Mouse (Mus musculus): Measurements from ENCODE around the gene Bloc1s3. TPM values are rescaled to one million over a fixed set of nuclear protein-coding genes. Genes with fewer than 3 reads are reported as not detected.

Bloc1s3 gene
- polyA plus RNA-seq (2012; rRNA removed), result 13.2 and 15.5 TPM in 2 replicates

GRCm38 (mm10) chr7:19508150-19508923 is at the start of gene Bloc1s3, which contains the start of gene Trappc6a:
TSS of gene Bloc1s3 (minus strand) at chr7:19508367.
TSS of gene Trappc6a (plus strand) at chr7:19508395.
- peak; percentile 93 for DNase-seq
- no peaks in the 10 kb centered on the region for H3K36me3 ChIP-seq (ENCODE audit: control insufficient read depth, insufficient read depth, low read length)
- no peaks in the 10 kb centered on the region for H3K27me3 ChIP-seq (ENCODE audit: control insufficient read depth, insufficient read depth, low read length)
- H3K27ac ChIP-seq (ENCODE audit: control insufficient read depth, insufficient read depth, low read length), result peak within 1 kb of the TSS; percentile 39; the same call in 1 of the 2 replicates
- WGBS, result under 1% methylated on average over 56 of the region's 56 CpGs
- peak within 1 kb of the TSS; percentile 95 for H3K4me3 ChIP-seq (ENCODE audit: control insufficient read depth, insufficient read depth, low read length)
- peaks cover 20% of the 10 kb centered on the region for H3K4me1 ChIP-seq (replicated peaks; ENCODE audit: control insufficient read depth, insufficient read depth, low read length)
- peak; percentile 31; the same call in 1 of the 2 replicates for TF ChIP-seq POLR2A (IDR thresholded peaks at IDR 0.05; ENCODE audit: control insufficient read depth, extremely low read depth, insufficient read depth, low read length, poor library complexity)
- TF ChIP-seq CTCF (IDR thresholded peaks at IDR 0.05; ENCODE audit: borderline replicate concordance, control insufficient read depth, extremely low read depth, insufficient read depth, low read length, poor library complexity), result 0 out of 2 replicates have a peak, but pooled peaks have one; percentile 8

GRCm38 (mm10) chr7:19557086-19557485 is 48.9 kb upstream of the Bloc1s3 start:
- Histone ChIP-seq H3K4me3 (ENCODE audit: control insufficient read depth, insufficient read depth, low read length) (no peak overlapping the region), H3K27ac (ENCODE audit: control insufficient read depth, insufficient read depth, low read length) (no peak overlapping the region), H3K4me1 (replicated peaks; ENCODE audit: control insufficient read depth, insufficient read depth, low read length) (peaks cover 21% of the 10 kb centered on the region), H3K27me3 (ENCODE audit: control insufficient read depth, insufficient read depth, low read length) (no peaks in the 10 kb centered on the region), H3K36me3 (ENCODE audit: control insufficient read depth, insufficient read depth, low read length) (peaks cover 4% of the 10 kb centered on the region; the same call in 1 of the 2 replicates)
- TF ChIP-seq CTCF (IDR thresholded peaks at IDR 0.05; ENCODE audit: borderline replicate concordance, control insufficient read depth, extremely low read depth, insufficient read depth, low read length, poor library complexity), result no peak
- TF ChIP-seq POLR2A (IDR thresholded peaks at IDR 0.05; ENCODE audit: control insufficient read depth, extremely low read depth, insufficient read depth, low read length, poor library complexity), result no peak
- no peak for DNase-seq
- WGBS, result 95% methylated on average over 2 of the region's 2 CpGs

GRCm38 (mm10) chr7:19554168-19554567 is 46.0 kb upstream of the Bloc1s3 start:
- 96% methylated on average over 1 of the region's 1 CpGs for WGBS
- Histone ChIP-seq H3K4me3 (ENCODE audit: control insufficient read depth, insufficient read depth, low read length) (no peak overlapping the region), H3K4me1 (replicated peaks; ENCODE audit: control insufficient read depth, insufficient read depth, low read length) (peaks cover 8% of the 10 kb centered on the region), H3K36me3 (ENCODE audit: control insufficient read depth, insufficient read depth, low read length) (peaks cover 4% of the 10 kb centered on the region; the same call in 1 of the 2 replicates), H3K27me3 (ENCODE audit: control insufficient read depth, insufficient read depth, low read length) (no peaks in the 10 kb centered on the region), H3K27ac (ENCODE audit: control insufficient read depth, insufficient read depth, low read length) (no peak overlapping the region)
- no peak for TF ChIP-seq CTCF (IDR thresholded peaks at IDR 0.05; ENCODE audit: borderline replicate concordance, control insufficient read depth, extremely low read depth, insufficient read depth, low read length, poor library complexity)
- no peak for TF ChIP-seq POLR2A (IDR thresholded peaks at IDR 0.05; ENCODE audit: control insufficient read depth, extremely low read depth, insufficient read depth, low read length, poor library complexity)
- DNase-seq, result no peak

- no peak for DNase-seq
- Histone ChIP-seq H3K4me1 (replicated peaks; ENCODE audit: control insufficient read depth, insufficient read depth, low read length) (peaks cover 15% of the 10 kb centered on the region), H3K4me3 (ENCODE audit: control insufficient read depth, insufficient read depth, low read length) (no peak overlapping the region), H3K27me3 (ENCODE audit: control insufficient read depth, insufficient read depth, low read length) (no peaks in the 10 kb centered on the region), H3K27ac (ENCODE audit: control insufficient read depth, insufficient read depth, low read length) (no peak overlapping the region), H3K36me3 (ENCODE audit: control insufficient read depth, insufficient read depth, low read length) (peaks cover 4% of the 10 kb centered on the region; the same call in 1 of the 2 replicates)
- TF ChIP-seq CTCF (IDR thresholded peaks at IDR 0.05; ENCODE audit: borderline replicate concordance, control insufficient read depth, extremely low read depth, insufficient read depth, low read length, poor library complexity) (no peak), POLR2A (IDR thresholded peaks at IDR 0.05; ENCODE audit: control insufficient read depth, extremely low read depth, insufficient read depth, low read length, poor library complexity) (no peak)
- 36% methylated on average over 2 of the region's 2 CpGs for WGBS
Measured at GRCm38 (mm10) chr7:19552443-19552842, 44.3 kb upstream of the Bloc1s3 start.

- 95% methylated on average over 5 of the region's 5 CpGs for WGBS
- Histone ChIP-seq H3K36me3 (ENCODE audit: control insufficient read depth, insufficient read depth, low read length) (peaks cover 4% of the 10 kb centered on the region; the same call in 1 of the 2 replicates), H3K4me1 (replicated peaks; ENCODE audit: control insufficient read depth, insufficient read depth, low read length) (peaks cover 22% of the 10 kb centered on the region), H3K27me3 (ENCODE audit: control insufficient read depth, insufficient read depth, low read length) (no peaks in the 10 kb centered on the region), H3K27ac (ENCODE audit: control insufficient read depth, insufficient read depth, low read length) (no peak overlapping the region), H3K4me3 (ENCODE audit: control insufficient read depth, insufficient read depth, low read length) (no peak overlapping the region)
- TF ChIP-seq POLR2A (IDR thresholded peaks at IDR 0.05; ENCODE audit: control insufficient read depth, extremely low read depth, insufficient read depth, low read length, poor library complexity) (no peak), CTCF (IDR thresholded peaks at IDR 0.05; ENCODE audit: borderline replicate concordance, control insufficient read depth, extremely low read depth, insufficient read depth, low read length, poor library complexity) (no peak)
- no peak for DNase-seq
Measured at GRCm38 (mm10) chr7:19551634-19552033, 43.5 kb upstream of the Bloc1s3 start.

DNA sequence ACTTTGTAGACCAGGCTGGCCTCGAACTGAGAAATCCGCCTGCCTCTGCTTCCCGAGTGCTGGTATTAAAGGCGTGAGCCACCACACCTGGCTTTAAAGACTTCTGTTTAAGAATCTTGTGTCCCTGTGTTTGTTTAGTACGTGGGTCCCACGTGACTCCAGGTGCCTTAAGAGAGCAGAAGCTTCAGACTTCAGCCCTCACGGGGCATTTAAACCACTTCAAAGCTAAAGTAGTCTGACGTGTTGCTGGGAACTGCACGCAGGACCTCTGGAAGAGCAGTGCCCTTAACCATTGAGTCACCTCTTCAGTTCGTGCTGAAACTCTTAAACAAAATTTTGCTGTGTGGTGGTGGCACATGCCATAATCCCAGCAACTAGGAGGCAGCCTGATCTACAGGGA is 41.2 kb upstream of the Bloc1s3 start:
- WGBS, result 45% methylated on average over 10 of the region's 10 CpGs
- H3K27me3 ChIP-seq (ENCODE audit: control insufficient read depth, insufficient read depth, low read length), result no peaks in the 10 kb centered on the region
- no peak overlapping the region for H3K4me3 ChIP-seq (ENCODE audit: control insufficient read depth, insufficient read depth, low read length)
- H3K4me1 ChIP-seq (replicated peaks; ENCODE audit: control insufficient read depth, insufficient read depth, low read length), result peaks cover 37% of the 10 kb centered on the region
- no peak overlapping the region for H3K27ac ChIP-seq (ENCODE audit: control insufficient read depth, insufficient read depth, low read length)
- TF ChIP-seq POLR2A (IDR thresholded peaks at IDR 0.05; ENCODE audit: control insufficient read depth, extremely low read depth, insufficient read depth, low read length, poor library complexity) (no peak), CTCF (IDR thresholded peaks at IDR 0.05; ENCODE audit: borderline replicate concordance, control insufficient read depth, extremely low read depth, insufficient read depth, low read length, poor library complexity) (no peak)
- no peak for DNase-seq
- peaks cover 4% of the 10 kb centered on the region; the same call in 1 of the 2 replicates for H3K36me3 ChIP-seq (ENCODE audit: control insufficient read depth, insufficient read depth, low read length)
